Mouse (Mus musculus) bone marrow macrophage, adult 2 months (primary cell): ENCODE measurements around the gene Ldhc. TPM values are rescaled to one million over a fixed set of nuclear protein-coding genes. Genes with fewer than 3 reads are reported as not detected.

Experiments used
- H3K27ac ChIP-seq: 2 replicates; pipeline ENCODE4 v1.5.1; 2012; ENCODE audit warnings: low read depth, low read length; ENCODE audit not compliant: insufficient read depth
- H3K4me1 ChIP-seq: 2 replicates; pipeline ENCODE4 v1.6.1; 2012; ENCODE audit warnings: low read length; ENCODE audit not compliant: control insufficient read depth, insufficient read depth
- H3K4me3 ChIP-seq: 2 replicates; pipeline ENCODE4 v1.5.1; 2012; ENCODE audit warnings: mild to moderate bottlenecking, low read length, moderate library complexity; ENCODE audit not compliant: insufficient read depth
- CTCF ChIP-seq: IDR thresholded peaks from 2 replicates; pipeline ENCODE4 v1.5.1; 2012; ENCODE audit warnings: low read depth, mild to moderate bottlenecking, low read length, moderate library complexity
- POLR2A ChIP-seq: IDR thresholded peaks from 2 replicates; pipeline ENCODE4 v1.6.1; 2012; ENCODE audit warnings: mild to moderate bottlenecking, low read depth, low read length, borderline replicate concordance
- polyA plus RNA-seq: library from polyadenylated mRNA; stranded (reverse); fragments of >200 nt; gene quantifications from 2 replicates; pipeline ENCODE4 v1.2.4, GENCODE M21; 2012; ENCODE audit not compliant: missing spikeins, insufficient read depth, insufficient read length

Ldhc gene
- polyA plus RNA-seq, 1 experiment: not detected

- no peak for TF ChIP-seq CTCF
- Histone ChIP-seq H3K4me1 (peaks cover 55% of the 10 kb centered on the region), H3K27ac (peak overlapping the region; percentile 63), H3K4me3 (no peak overlapping the region)
Observed at GRCm38 (mm10) chr7:46833670-46834255, 27.2 kb upstream of the Ldhc start.

GRCm38 (mm10) chr7:46834994-46835610, 25.9 kb upstream of the Ldhc start:
- no peak overlapping the region for H3K27ac ChIP-seq
- no peak overlapping the region for H3K4me3 ChIP-seq
- peaks cover 66% of the 10 kb centered on the region for H3K4me1 ChIP-seq
- TF ChIP-seq POLR2A (no peak), CTCF (no peak)

- Histone ChIP-seq H3K4me3 (no peak overlapping the region), H3K27ac (no peak overlapping the region), H3K4me1 (peaks cover 62% of the 10 kb centered on the region)
- TF ChIP-seq CTCF: no peak
- no peak for TF ChIP-seq POLR2A
Observed at GRCm38 (mm10) chr7:46836357-46836756, 24.6 kb upstream of the Ldhc start.

DNA sequence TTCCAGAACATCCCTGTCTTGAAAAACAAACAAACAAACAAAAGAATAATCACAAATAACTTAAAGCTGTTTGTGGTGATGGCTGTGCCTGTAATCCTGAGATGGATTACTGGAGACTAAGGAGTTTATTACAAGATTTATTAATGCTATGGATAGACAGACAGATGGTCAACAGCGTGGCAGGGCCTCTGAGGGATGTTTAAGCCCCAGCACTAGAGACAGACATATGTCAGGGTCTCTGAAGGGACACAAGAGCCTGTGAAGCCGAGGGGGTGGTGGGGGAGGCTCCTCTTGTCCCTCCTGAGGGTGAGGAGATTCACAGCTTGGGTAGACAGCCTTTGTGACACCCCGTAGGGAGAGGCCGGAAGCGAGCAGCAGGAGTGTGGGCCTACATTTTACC, 23.9 kb upstream of the Ldhc start:
- no peak overlapping the region for H3K4me3 ChIP-seq
- H3K4me1 ChIP-seq: peaks cover 56% of the 10 kb centered on the region
- H3K27ac ChIP-seq: no peak overlapping the region
- no peak for TF ChIP-seq CTCF
- TF ChIP-seq POLR2A: no peak

DNA sequence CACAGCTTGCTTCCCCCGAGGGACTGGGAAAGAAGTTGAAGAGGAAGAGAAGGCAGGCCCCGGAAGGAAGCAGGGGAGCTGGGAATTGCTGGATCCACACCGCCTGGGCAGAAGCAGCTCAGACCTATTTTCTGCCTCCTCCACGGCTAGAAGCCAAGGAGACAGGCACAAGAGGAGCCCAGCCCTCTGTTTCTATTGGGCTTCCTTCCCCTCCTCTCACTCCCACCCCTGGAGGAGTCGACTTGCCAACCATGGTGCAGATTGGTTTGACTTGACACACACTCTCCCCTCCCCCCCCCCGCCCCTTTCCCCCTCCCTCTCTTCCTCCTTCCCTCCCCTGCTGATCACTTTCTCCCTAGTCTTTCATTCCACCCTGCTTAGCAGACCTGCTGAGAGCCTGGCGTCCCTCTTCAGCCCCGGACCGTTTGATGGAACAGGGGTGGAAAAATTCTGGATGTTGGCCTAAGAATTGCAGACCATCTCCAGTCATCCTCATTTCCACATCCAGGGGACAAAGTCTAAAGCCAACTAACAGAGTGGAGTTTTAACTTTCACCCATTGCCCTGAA, 22.8 kb upstream of the Ldhc start:
- Histone ChIP-seq H3K27ac (peak overlapping the region; percentile 90), H3K4me1 (peaks cover 47% of the 10 kb centered on the region), H3K4me3 (peak overlapping the region; percentile 8)
- TF ChIP-seq CTCF (no peak), POLR2A (no peak; the same call in 1 of the 2 replicates)

DNA sequence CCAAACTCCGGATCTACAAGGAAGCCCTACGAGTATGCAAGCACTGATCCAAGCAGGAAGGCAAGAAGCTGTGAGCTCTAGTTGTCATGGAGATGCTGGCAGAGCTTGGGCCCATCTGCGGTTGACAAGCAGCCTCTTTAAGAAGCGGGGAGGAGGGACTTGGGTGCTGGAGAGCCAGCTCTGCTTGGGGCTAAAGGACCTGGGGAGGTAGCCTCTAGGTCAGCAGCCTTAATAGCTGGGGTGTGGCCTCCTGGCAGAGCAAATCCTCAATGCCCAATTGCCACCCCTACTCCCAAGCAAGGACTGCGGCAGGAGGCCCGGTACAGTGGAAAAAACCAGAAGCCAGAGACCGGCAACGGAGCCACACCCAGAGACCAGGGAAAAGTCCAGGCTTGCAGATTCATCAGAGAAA, 22.1 kb upstream of the Ldhc start:
- H3K4me3 ChIP-seq: peak overlapping the region; percentile 25
- peak overlapping the region; percentile 90 for H3K27ac ChIP-seq
- H3K4me1 ChIP-seq: peaks cover 41% of the 10 kb centered on the region
- TF ChIP-seq POLR2A: no peak
- TF ChIP-seq CTCF: no peak

GRCm38 (mm10) chr7:46839446-46839845, 21.6 kb upstream of the Ldhc start:
- Histone ChIP-seq H3K27ac (peak overlapping the region; percentile 90), H3K4me1 (peaks cover 41% of the 10 kb centered on the region), H3K4me3 (peak overlapping the region; percentile 25)

GRCm38 (mm10) chr7:46839861-46840260, 21.1 kb upstream of the Ldhc start:
- TF ChIP-seq POLR2A: no peak
- TF ChIP-seq CTCF: no peak
- Histone ChIP-seq H3K27ac (peak overlapping the region; percentile 90), H3K4me3 (no peak overlapping the region), H3K4me1 (peaks cover 45% of the 10 kb centered on the region)

More at GRCm38 (mm10) chr7:46839446-46839845, 21.6 kb upstream of the Ldhc start:
- no peak for TF ChIP-seq CTCF
- no peak for TF ChIP-seq POLR2A

DNA sequence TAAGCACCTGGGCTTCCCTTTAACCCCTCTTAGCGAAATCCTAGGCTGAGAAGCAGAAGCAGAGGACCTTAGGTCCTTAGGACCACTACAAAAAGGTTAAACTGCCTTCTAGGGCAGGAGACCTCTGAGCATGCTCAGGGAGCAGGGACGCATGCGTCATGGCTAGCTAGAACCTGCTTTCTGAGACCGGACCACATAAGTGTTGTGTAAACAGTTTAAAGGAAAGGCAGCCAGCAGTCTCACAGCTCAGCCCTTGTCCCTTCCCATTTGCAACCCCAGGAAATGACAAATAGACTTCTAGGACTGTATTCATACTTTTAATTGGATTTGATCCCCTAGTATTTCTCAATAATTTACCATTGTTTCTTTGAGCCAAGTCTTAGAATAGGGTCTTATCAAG, 20.7 kb upstream of the Ldhc start:
- peaks cover 45% of the 10 kb centered on the region for H3K4me1 ChIP-seq

More for the DNA sequence above, 20.7 kb upstream of the Ldhc start:
- TF ChIP-seq POLR2A: no peak
- TF ChIP-seq CTCF: no peak
- no peak overlapping the region for H3K27ac ChIP-seq
- no peak overlapping the region for H3K4me3 ChIP-seq
